ENCODE assay signal across 14 mouse cellular contexts in genomic region chr11:79519878-79520291, GRCm38 (mm10). TPM values are rescaled to one million over a fixed set of nuclear protein-coding genes. Genes with fewer than 3 reads are reported as not detected.
A peak's percentile ranks its signal among the peaks of the same experiment; 100 is the strongest.
DNase-seq lines count a peak whose midpoint lies in the region; ATAC-seq and TF ChIP-seq lines count a peak whose summit lies in the region.
"Had no signal": no experiment of that assay in that cellular context is flagged by ENCODE, and none has a peak within 500 bp of the region (broad histone marks: within the 10 kb centered on the region; RNA-seq: fewer than 3 reads in every experiment).

No protein-coding gene starts in this region.

- no peaks in the 10 kb centered on the region for H3K9me3 ChIP-seq in midbrain, postnatal 0 days (ENCODE audit: low read length)
- H3K9me3 ChIP-seq: forebrain, embryonic 10.5 days had no signal

- intact Hi-C loops in heart, postnatal 14 days (cut with DNase I) = no loop called here

- WGBS in spleen, adult 2 months = 5% methylated on average over 1 of the region's 1 CpGs
- 81% methylated on average over 1 of the region's 1 CpGs for WGBS in midbrain, postnatal 0 days

- DNase-seq in heart, adult 8-10 months (ENCODE audit: low spot score) = peak; percentile 54
- DNase-seq in heart, postnatal 14 days = no peak
- DNase-seq in spleen, adult 2 months (ENCODE audit: low read depth in 1 of 2, low spot score in 2 of 2) = peak; percentile 33 to 91
- DNase-seq in spleen, adult 18-20 months = no peak
- peak; percentile 56 for DNase-seq in skeletal muscle tissue, adult 2 months (ENCODE audit: low read depth, low spot score)
- DNase-seq in cerebellum, adult 18-20 months = no peak
- DNase-seq in midbrain, postnatal 0 days (ENCODE audit: low spot score) = no peak
- DNase-seq: thymus, adult 18-20 months had no signal

- peak overlapping the region; percentile 78; the same call in 1 of the 2 replicates for H3K27ac ChIP-seq in spleen, adult 2 months (ENCODE audit: insufficient read depth, low read length)
- no peak overlapping the region for H3K27ac ChIP-seq in midbrain, postnatal 0 days (ENCODE audit: low read depth, low read length)
- H3K27ac ChIP-seq: forebrain, embryonic 10.5 days had no signal

- H3K27me3 ChIP-seq in spleen, adult 2 months (ENCODE audit: control insufficient read depth, insufficient read depth, low read length) = no peaks in the 10 kb centered on the region
- no peaks in the 10 kb centered on the region for H3K27me3 ChIP-seq in midbrain, postnatal 0 days (ENCODE audit: insufficient read depth, low read length)

- ATAC-seq in hematopoietic stem cell, adult 5-6 weeks (replicated peaks in 1 of 2; ENCODE audit: insufficient read depth in 1 of 2, low FRiP score in 2 of 2, low TSS enrichment in 1 of 2, low read depth in 1 of 2, poor library complexity in 2 of 2, severe bottlenecking in 2 of 2) = peak; percentile 84 to 88
- no peak for ATAC-seq in midbrain, postnatal 0 days (ENCODE audit: low FRiP score)

- H3K4me1 ChIP-seq in spleen, adult 2 months (ENCODE audit: control insufficient read depth, insufficient read depth, insufficient read length) = peaks cover 8% of the 10 kb centered on the region; the same call in 1 of the 2 replicates
- no peaks in the 10 kb centered on the region for H3K4me1 ChIP-seq in midbrain, postnatal 0 days (ENCODE audit: insufficient read depth, low read length)
- H3K4me1 ChIP-seq: forebrain, embryonic 10.5 days had no signal

- no peak overlapping the region for H3K4me2 ChIP-seq in midbrain, postnatal 0 days (ENCODE audit: low read depth, low read length, poor library complexity, severe bottlenecking)

- peaks cover 15% of the 10 kb centered on the region for H3K36me3 ChIP-seq in spleen, adult 2 months (ENCODE audit: control insufficient read depth, insufficient read depth, low read length)
- H3K36me3 ChIP-seq in midbrain, postnatal 0 days (ENCODE audit: insufficient read depth, low read length) = no peaks in the 10 kb centered on the region

- no peak overlapping the region for H3K9ac ChIP-seq in midbrain, postnatal 0 days (replicated peaks; ENCODE audit: low read length, poor library complexity, severe bottlenecking)

- TF ChIP-seq CTCF in spleen, adult 2 months (IDR thresholded peaks at IDR 0.05; ENCODE audit: extremely low read depth, insufficient read depth, insufficient read length, insufficient replicate concordance) = no peak
- no peak for TF ChIP-seq CTCF in midbrain, postnatal 0 days (IDR thresholded peaks at IDR 0.05)

- H3K4me3 ChIP-seq in spleen, adult 2 months (ENCODE audit: extremely low read depth, insufficient read depth, insufficient read length) = no peak overlapping the region
- no peak overlapping the region for H3K4me3 ChIP-seq in midbrain, postnatal 0 days (ENCODE audit: low read depth, low read length)
- H3K4me3 ChIP-seq: forebrain, embryonic 10.5 days had no signal

- TF ChIP-seq POLR2A in spleen, adult 2 months (IDR thresholded peaks at IDR 0.05; ENCODE audit: low read depth, low read length) = peak; percentile 10; the same call in 1 of the 2 replicates

RNA-seq across cellular contexts. Expression of gene Evi2b, which starts 3.7 kb away (rescaled TPM):
- total RNA-seq in heart, adult 8-10 months (2022) = 1 to 10 TPM in 1 of 4 experiments, under 1 TPM in 3; 0.44 to 1.4 (median 0.74) TPM
- total RNA-seq in heart, postnatal 14 days (2021) = 1 to 10 TPM; 1.1 to 1.2 TPM
- 56.7 and 57.3 TPM in 2 replicates for polyA plus RNA-seq in spleen, adult 2 months (2012; rRNA removed)
- 70.0 and 101 TPM in 2 replicates for total RNA-seq in hematopoietic stem cell, adult 5-6 weeks (2017)
- 0.77 TPM in 1 of 2 replicates, not detected in the other for total RNA-seq in midbrain, postnatal 0 days (2014; rRNA removed)
- polyA plus RNA-seq in midbrain, postnatal 0 days (2015; fragmentation: Nextera tagmentation; extraction: Ambion mirVana) = 0.23 and 0.42 TPM in 2 replicates
- total RNA-seq: ES-E14 had no signal
- polyA plus RNA-seq: neural tube, embryonic 14.5 days had no signal

RNA-seq across cellular contexts. Expression of gene Evi2, which starts 10.5 kb away (rescaled TPM):
- total RNA-seq in heart, adult 8-10 months (2022) = under 1 TPM in 2 of 4 experiments, not detected in 2; 0.11 to 0.12 TPM
- under 1 TPM in 1 of 2 experiments, not detected in 1; 0.15 TPM for total RNA-seq in heart, postnatal 14 days (2021)
- polyA plus RNA-seq in spleen, adult 2 months (2012; rRNA removed) = 12.2 and 13.9 TPM in 2 replicates
- 5.4 and 7.8 TPM in 2 replicates for total RNA-seq in hematopoietic stem cell, adult 5-6 weeks (2017)
- total RNA-seq in midbrain, postnatal 0 days (2014; rRNA removed) = 0.24 TPM in 1 of 2 replicates, not detected in the other
- 0.26 and 0.28 TPM in 2 replicates for polyA plus RNA-seq in midbrain, postnatal 0 days (2015; fragmentation: Nextera tagmentation; extraction: Ambion mirVana)
- total RNA-seq: left cerebral cortex, postnatal 36 days had no signal

RNA-seq across cellular contexts. Expression of gene Evi2a, which starts 10.5 kb away (rescaled TPM):
- total RNA-seq in heart, adult 8-10 months (2022) = 1 to 10 TPM; 1.4 to 3.3 (median 1.6) TPM
- 1 to 10 TPM; 1.1 to 2.1 TPM for total RNA-seq in heart, postnatal 14 days (2021)
- 22.0 and 25.1 TPM in 2 replicates for polyA plus RNA-seq in spleen, adult 2 months (2012; rRNA removed)
- total RNA-seq in hematopoietic stem cell, adult 5-6 weeks (2017) = 39.2 and 43.1 TPM in 2 replicates
- total RNA-seq in midbrain, postnatal 0 days (2014; rRNA removed) = 2.3 and 2.7 TPM in 2 replicates
- 4.0 and 4.7 TPM in 2 replicates for polyA plus RNA-seq in midbrain, postnatal 0 days (2015; fragmentation: Nextera tagmentation; extraction: Ambion mirVana)

RNA-seq across cellular contexts. Expression of gene Omg, which starts 16.0 kb away (rescaled TPM):
- total RNA-seq in heart, adult 8-10 months (2022) = not detected
- not detected for total RNA-seq in heart, postnatal 14 days (2021)
- polyA plus RNA-seq in spleen, adult 2 months (2012; rRNA removed) = not detected in 2 replicates
- 0.50 TPM in 1 of 2 replicates, not detected in the other for total RNA-seq in hematopoietic stem cell, adult 5-6 weeks (2017)
- total RNA-seq in midbrain, postnatal 0 days (2014; rRNA removed) = 20.5 and 31.4 TPM in 2 replicates
- polyA plus RNA-seq in midbrain, postnatal 0 days (2015; fragmentation: Nextera tagmentation; extraction: Ambion mirVana) = 27.2 and 34.3 TPM in 2 replicates
- total RNA-seq: heart, postnatal 10 days had no signal

Comparison
In these comparisons a context has a peak if more than half of its experiments do, and no peak if none do; other contexts are left out.
1. DNase-seq: peak in heart, adult 8-10 months (single experiment), spleen, adult 2 months (2 of 2) and skeletal muscle tissue, adult 2 months (single experiment); none in heart, postnatal 14 days (0 of 2), spleen, adult 18-20 months (0 of 2), cerebellum, adult 18-20 months (0 of 2) and midbrain, postnatal 0 days (single experiment).
2. RNA of gene Evi2b, which starts 3.7 kb away (total RNA-seq): 70.0 to 101 TPM in hematopoietic stem cell, adult 5-6 weeks; 1.1 to 1.2 TPM in heart, postnatal 14 days, 0.44 to 1.4 TPM in heart, adult 8-10 months and 0.77 TPM in midbrain, postnatal 0 days; every median in the first group is over 10 times any median in the second.